31 mouse cellular contexts compared by ENCODE assay signal in genomic region chr4:43404697-43405096, GRCm38 (mm10). TPM values are rescaled to one million over a fixed set of nuclear protein-coding genes. Genes with fewer than 3 reads are reported as not detected.
DNase-seq lines count a peak whose midpoint lies in the region; ATAC-seq and TF ChIP-seq lines count a peak whose summit lies in the region.
"Had no signal": no experiment of that assay in that cellular context is flagged by ENCODE, and none has a peak within 500 bp of the region (broad histone marks: within the 10 kb centered on the region; RNA-seq: fewer than 3 reads in every experiment).

No protein-coding gene starts in this region.

- ATAC-seq in kidney, embryonic 15.5 days (replicated peaks; ENCODE audit: low FRiP score) = no peak
- no peak for ATAC-seq in neural tube, embryonic 15.5 days (ENCODE audit: low FRiP score)
- ATAC-seq: midbrain, embryonic 15.5 days; Patski had no signal

- intact Hi-C loops in gastrocnemius, adult 2 months (cut with DNase I) = loop anchor here (10.0 kb wide), 1 partner anchor 360 kb away; the partner anchor contains the start of gene Fam214b

- no peak overlapping the region for H3K9ac ChIP-seq in kidney, embryonic 15.5 days
- no peak overlapping the region for H3K9ac ChIP-seq in neural tube, embryonic 15.5 days (replicated peaks)
- H3K9ac ChIP-seq: embryonic facial prominence, embryonic 15.5 days; hindbrain, embryonic 12.5 days; liver, embryonic 15.5 days; neural tube, embryonic 12.5 days had no signal

- no peaks in the 10 kb centered on the region for H3K27me3 ChIP-seq in kidney, embryonic 15.5 days
- H3K27me3 ChIP-seq in neural tube, embryonic 15.5 days (replicated peaks) = no peaks in the 10 kb centered on the region
- H3K27me3 ChIP-seq: embryonic facial prominence, embryonic 15.5 days; hindbrain, embryonic 12.5 days; lung, embryonic 15.5 days; midbrain, embryonic 15.5 days; neural tube, embryonic 12.5 days; Patski had no signal

- peak; percentile 11 for DNase-seq in gastrocnemius, adult 2 months
- DNase-seq in gastrocnemius, adult 8-10 months (ENCODE audit: low spot score in 2 of 2) = no peak
- no peak for DNase-seq in kidney, adult 11 months
- DNase-seq in ES-CJ7 (ENCODE audit: low read depth, low spot score) = peak; percentile 56
- DNase-seq in frontal cortex, adult 2 months (ENCODE audit: extremely low spot score in 1 of 2, low spot score in 1 of 2) = no peak
- DNase-seq: adrenal gland, postnatal 10 days; cerebellum, adult 9-10 months; heart, postnatal 14 days; kidney, adult 9 months; kidney, postnatal 36 days; liver; retina, postnatal 1 day; right cerebral cortex, postnatal 25 days; thymus, adult 2 months; thymus, postnatal 4 days had no signal

- H3K4me1 ChIP-seq in kidney, embryonic 15.5 days = peaks cover 59% of the 10 kb centered on the region
- peaks cover 12% of the 10 kb centered on the region for H3K4me1 ChIP-seq in embryonic fibroblast, embryonic 13.5 days (ENCODE audit: control insufficient read depth, insufficient read depth, low read length)
- H3K4me1 ChIP-seq in neural tube, embryonic 15.5 days = peaks cover 51% of the 10 kb centered on the region
- H3K4me1 ChIP-seq: liver, embryonic 15.5 days had no signal

- no peaks in the 10 kb centered on the region for H3K9me3 ChIP-seq in kidney, embryonic 15.5 days (replicated peaks)
- H3K9me3 ChIP-seq in neural tube, embryonic 15.5 days (replicated peaks) = no peaks in the 10 kb centered on the region
- H3K9me3 ChIP-seq: embryonic facial prominence, embryonic 15.5 days; G1E; hindbrain, embryonic 12.5 days; limb, embryonic 10.5 days; liver, embryonic 15.5 days; lung, embryonic 15.5 days; midbrain, embryonic 15.5 days; neural tube, embryonic 12.5 days had no signal

- H3K4me2 ChIP-seq in kidney, embryonic 15.5 days = no peak overlapping the region
- no peak overlapping the region for H3K4me2 ChIP-seq in neural tube, embryonic 15.5 days
- H3K4me2 ChIP-seq: embryonic facial prominence, embryonic 15.5 days; heart, embryonic 11.5 days; hindbrain, embryonic 12.5 days; liver, embryonic 15.5 days; lung, embryonic 15.5 days; midbrain, embryonic 15.5 days; neural tube, embryonic 12.5 days had no signal

- no peak for TF ChIP-seq CTCF in gastrocnemius, adult 2 months (IDR thresholded peaks at IDR 0.05)
- no peak for TF ChIP-seq CTCF in embryonic fibroblast, embryonic 13.5 days (IDR thresholded peaks at IDR 0.05; ENCODE audit: borderline replicate concordance, insufficient read depth, low read length)

- H3K27ac ChIP-seq in gastrocnemius, adult 2 months = peak overlapping the region; percentile 95
- 0 out of 2 replicates have a peak overlapping the region, but pooled peaks have one; percentile 92 for H3K27ac ChIP-seq in kidney, embryonic 15.5 days
- peak overlapping the region; percentile 90 for H3K27ac ChIP-seq in embryonic fibroblast, embryonic 13.5 days (ENCODE audit: insufficient read depth, low read length)
- no peak overlapping the region for H3K27ac ChIP-seq in neural tube, embryonic 15.5 days (replicated peaks)
- H3K27ac ChIP-seq: liver, embryonic 15.5 days; macrophage; neural tube, embryonic 12.5 days had no signal

- no peak for TF ChIP-seq POLR2A in embryonic fibroblast, embryonic 13.5 days (IDR thresholded peaks at IDR 0.05; ENCODE audit: low read depth, low read length)

- 90% methylated on average over 10 of the region's 10 CpGs for WGBS in kidney, embryonic 15.5 days
- WGBS in neural tube, embryonic 15.5 days = 87% methylated on average over 10 of the region's 10 CpGs

- H3K36me3 ChIP-seq in kidney, embryonic 15.5 days = no peaks in the 10 kb centered on the region
- H3K36me3 ChIP-seq in neural tube, embryonic 15.5 days = no peaks in the 10 kb centered on the region
- H3K36me3 ChIP-seq: embryonic facial prominence, embryonic 15.5 days; G1E; limb, embryonic 10.5 days; liver, embryonic 15.5 days; lung, embryonic 15.5 days; midbrain, embryonic 15.5 days; neural tube, embryonic 12.5 days had no signal

- no peak overlapping the region for H3K4me3 ChIP-seq in gastrocnemius, adult 2 months
- no peak overlapping the region for H3K4me3 ChIP-seq in kidney, embryonic 15.5 days (replicated peaks)
- no peak overlapping the region for H3K4me3 ChIP-seq in embryonic fibroblast, embryonic 13.5 days (ENCODE audit: insufficient read depth, low read length)
- no peak overlapping the region for H3K4me3 ChIP-seq in neural tube, embryonic 15.5 days (replicated peaks)
- H3K4me3 ChIP-seq: embryonic facial prominence, embryonic 15.5 days; hindbrain, embryonic 12.5 days; limb, embryonic 10.5 days; liver, embryonic 15.5 days; lung, embryonic 15.5 days; midbrain, embryonic 15.5 days; neural tube, embryonic 12.5 days had no signal

RNA-seq across cellular contexts. Expression of gene Rusc2, which starts 22.9 kb away (rescaled TPM):
- 10 to 100 TPM; 19.0 to 29.6 TPM for total RNA-seq in gastrocnemius, adult 2 months (2021)
- total RNA-seq in gastrocnemius, adult 8-10 months (2022) = 10 to 100 TPM; 21.5 to 25.4 (median 23.3) TPM
- polyA plus RNA-seq in kidney, embryonic 15.5 days (2015; fragmentation: Nextera tagmentation; extraction: Ambion mirVana) = 11.7 and 14.1 TPM in 2 replicates
- 44.7 and 80.5 TPM in 2 replicates for polyA plus RNA-seq in embryonic fibroblast, embryonic 13.5 days (2011; ENCODE audit: insufficient read length, low read depth, missing spikeins)
- polyA plus RNA-seq in frontal cortex, adult 2 months (2012; rRNA removed) = 60.0 and 64.5 TPM in 2 replicates
- 69.2 and 82.7 TPM in 2 replicates for polyA plus RNA-seq in neural tube, embryonic 15.5 days (2015; fragmentation: Nextera tagmentation; extraction: Ambion mirVana)

RNA-seq across cellular contexts. Expression of gene Fam166b, which starts 24.2 kb away (rescaled TPM):
- total RNA-seq in gastrocnemius, adult 2 months (2021) = not detected
- total RNA-seq in gastrocnemius, adult 8-10 months (2022) = not detected
- 0.27 and 0.44 TPM in 2 replicates for polyA plus RNA-seq in kidney, embryonic 15.5 days (2015; fragmentation: Nextera tagmentation; extraction: Ambion mirVana)
- polyA plus RNA-seq in embryonic fibroblast, embryonic 13.5 days (2011; ENCODE audit: insufficient read length, low read depth, missing spikeins) = not detected in 2 replicates
- 1.1 and 1.2 TPM in 2 replicates for polyA plus RNA-seq in frontal cortex, adult 2 months (2012; rRNA removed)
- 1.7 and 2.6 TPM in 2 replicates for polyA plus RNA-seq in neural tube, embryonic 15.5 days (2015; fragmentation: Nextera tagmentation; extraction: Ambion mirVana)
- total RNA-seq: gastrocnemius, adult 18-20 months had no signal
- polyA plus RNA-seq: G1E; liver, embryonic 15.5 days; macrophage; spleen, adult 2 months had no signal

RNA-seq across cellular contexts. Expression of gene Tesk1, which starts 37.0 kb away (rescaled TPM):
- total RNA-seq in gastrocnemius, adult 2 months (2021) = 10 to 100 TPM; 55.7 to 57.8 TPM
- total RNA-seq in gastrocnemius, adult 8-10 months (2022) = 10 to 100 TPM; 53.4 to 69.3 (median 59.4) TPM
- polyA plus RNA-seq in kidney, embryonic 15.5 days (2015; fragmentation: Nextera tagmentation; extraction: Ambion mirVana) = 5.9 and 7.4 TPM in 2 replicates
- 28.6 and 33.4 TPM in 2 replicates for polyA plus RNA-seq in embryonic fibroblast, embryonic 13.5 days (2011; ENCODE audit: insufficient read length, low read depth, missing spikeins)
- 70.5 and 78.2 TPM in 2 replicates for polyA plus RNA-seq in frontal cortex, adult 2 months (2012; rRNA removed)
- polyA plus RNA-seq in neural tube, embryonic 15.5 days (2015; fragmentation: Nextera tagmentation; extraction: Ambion mirVana) = 9.7 and 14.1 TPM in 2 replicates

RNA-seq across cellular contexts. Expression of gene Cd72, which starts 49.7 kb away (rescaled TPM):
- not detected for total RNA-seq in gastrocnemius, adult 2 months (2021)
- total RNA-seq in gastrocnemius, adult 8-10 months (2022) = not detected
- 3.0 and 4.3 TPM in 2 replicates for polyA plus RNA-seq in kidney, embryonic 15.5 days (2015; fragmentation: Nextera tagmentation; extraction: Ambion mirVana)
- polyA plus RNA-seq in embryonic fibroblast, embryonic 13.5 days (2011; ENCODE audit: insufficient read length, low read depth, missing spikeins) = 3.8 TPM in 1 of 2 replicates, not detected in the other
- polyA plus RNA-seq in frontal cortex, adult 2 months (2012; rRNA removed) = 0.64 and 1.6 TPM in 2 replicates
- 4.3 and 6.7 TPM in 2 replicates for polyA plus RNA-seq in neural tube, embryonic 15.5 days (2015; fragmentation: Nextera tagmentation; extraction: Ambion mirVana)

Comparison
In these comparisons a context has a peak if more than half of its experiments do, and no peak if none do; other contexts are left out.
1. DNase-seq: peak in gastrocnemius, adult 2 months (single experiment) and ES-CJ7 (single experiment); none in gastrocnemius, adult 8-10 months (0 of 2), kidney, adult 11 months (single experiment) and frontal cortex, adult 2 months (0 of 2).